Mouse (Mus musculus) liver, embryonic 16.5 days (tissue): Measurements from ENCODE around the gene Plek. TPM values are rescaled to one million over a fixed set of nuclear protein-coding genes. Genes with fewer than 3 reads are reported as not detected.

Source experiments
- ATAC-seq: fragments of 200-750 bp; cut with Nextera tagmentation; 2 replicates; pipeline ENCODE4 v1.8.0; 2017; ENCODE audit warnings: low read depth, mild to moderate bottlenecking, moderate number of reproducible peaks, moderate library complexity
- H3K27ac ChIP-seq: fragments of 300-500 bp; sonication (generic); 2 replicates; pipeline ENCODE4 v1.5.1; 2014; ENCODE audit warnings: mild to moderate bottlenecking, low read length
- H3K27me3 ChIP-seq: fragments of 300-500 bp; sonication (generic); 2 replicates; pipeline ENCODE4 v1.6.1; 2014; ENCODE audit warnings: low read depth, low read length, mixed read lengths; ENCODE audit not compliant: control insufficient read depth, insufficient read depth
- H3K36me3 ChIP-seq: fragments of 300-500 bp; sonication (generic); 2 replicates; pipeline ENCODE4 v1.6.1; 2014; ENCODE audit warnings: mild to moderate bottlenecking; ENCODE audit not compliant: control insufficient read depth, insufficient read depth
- H3K4me1 ChIP-seq: fragments of 300-500 bp; sonication (generic); 2 replicates; pipeline ENCODE4 v1.6.1; 2014; ENCODE audit warnings: low read depth, low read length, mixed read lengths; ENCODE audit not compliant: control insufficient read depth
- H3K4me2 ChIP-seq: fragments of 300-500 bp; sonication (generic); 2 replicates; pipeline ENCODE4 v1.6.1; 2014; ENCODE audit warnings: low read depth, low read length, mixed read lengths
- H3K4me3 ChIP-seq: fragments of 300-500 bp; sonication (generic); 2 replicates; pipeline ENCODE4 v1.5.1; 2014; ENCODE audit warnings: low read depth, mild to moderate bottlenecking, low read length
- H3K9ac ChIP-seq: fragments of 300-500 bp; sonication (generic); 2 replicates; pipeline ENCODE4 v1.6.1; 2014; ENCODE audit warnings: low read depth, low read length
- H3K9me3 ChIP-seq: fragments of 300-500 bp; sonication (generic); replicated peaks from 2 replicates; pipeline ENCODE4 v1.6.1; 2016; ENCODE audit warnings: low read length; ENCODE audit not compliant: control insufficient read depth
- WGBS: fragments of 180-500 bp; shearing (Covaris S2); extraction: QIAGEN DNeasy Blood & Tissue Kit; methylation state at CpG from one replicate; pipeline ENCODE4 v1.1.7; 2014; ENCODE audit not compliant: insufficient replicate concordance; 5-methylcytosine and 5-hydroxymethylcytosine counted together
- polyA plus RNA-seq: library from polyadenylated mRNA; unstranded; fragments of >200 nt; fragmentation: Nextera tagmentation; extraction: Ambion mirVana; gene quantifications from 2 replicates; pipeline ENCODE4 v1.2.1, GENCODE M21; 2015

The Plek gene
- polyA plus RNA-seq, 1 experiment from 2014 or later: 18.3 TPM

- Histone ChIP-seq H3K9ac (no peak overlapping the region), H3K36me3 (no peaks in the 10 kb centered on the region), H3K4me2 (no peak overlapping the region), H3K27ac (no peak overlapping the region), H3K4me1 (no peaks in the 10 kb centered on the region; the same call in 1 of the 2 replicates), H3K27me3 (no peaks in the 10 kb centered on the region), H3K4me3 (no peak overlapping the region), H3K9me3 (no peaks in the 10 kb centered on the region)
- WGBS: 25% methylated on average over 3 of the region's 3 CpGs
- ATAC-seq: no peak
Observed at GRCm38 (mm10) chr11:17003757-17004156, 48.4 kb downstream of the Plek start.

DNA sequence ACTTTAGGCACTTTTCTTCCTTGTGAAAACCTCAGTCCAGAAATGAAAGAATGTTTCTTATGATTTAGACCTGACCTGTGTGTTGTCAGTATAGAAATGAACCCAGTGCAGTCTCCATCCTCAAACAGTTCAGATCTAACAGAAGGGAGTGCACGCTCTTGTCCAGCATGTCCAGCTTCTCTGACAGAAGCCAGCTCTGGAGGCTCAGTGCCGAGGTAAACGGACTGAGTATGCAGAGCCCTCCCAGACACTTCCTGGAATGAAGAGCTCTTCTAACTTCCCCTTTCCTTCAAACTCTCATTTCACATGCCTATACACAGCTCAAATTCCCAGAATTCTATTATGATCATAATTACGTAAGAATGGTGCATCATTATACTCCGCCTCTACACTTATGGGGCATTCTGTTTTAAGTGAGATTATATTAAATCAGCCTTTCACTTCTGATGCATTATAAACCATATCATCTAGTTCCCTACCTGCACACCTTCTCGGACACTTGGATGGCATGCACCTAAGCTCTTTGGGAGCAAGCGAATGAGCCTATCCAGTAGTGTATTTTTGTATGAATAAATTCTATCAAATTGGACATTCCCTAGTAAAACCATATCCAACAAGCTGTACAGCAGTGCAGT lies 49.3 kb downstream of the Plek start:
- Histone ChIP-seq H3K36me3 (no peaks in the 10 kb centered on the region), H3K4me2 (no peak overlapping the region), H3K4me1 (no peaks in the 10 kb centered on the region; the same call in 1 of the 2 replicates), H3K9me3 (no peaks in the 10 kb centered on the region), H3K27ac (peak overlapping the region; percentile 63), H3K27me3 (no peaks in the 10 kb centered on the region), H3K4me3 (no peak overlapping the region), H3K9ac (no peak overlapping the region)
- 37% methylated on average over 7 of the region's 7 CpGs for WGBS
- ATAC-seq: peak; percentile 40; the same call in 1 of the 2 replicates

GRCm38 (mm10) chr11:17000353-17001334 lies 51.5 kb downstream of the Plek start:
- 39% methylated on average over 9 of the region's 9 CpGs for WGBS
- Histone ChIP-seq H3K9me3 (no peaks in the 10 kb centered on the region), H3K36me3 (no peaks in the 10 kb centered on the region), H3K4me2 (no peak overlapping the region), H3K27ac (no peak overlapping the region), H3K27me3 (no peaks in the 10 kb centered on the region), H3K9ac (no peak overlapping the region), H3K4me3 (no peak overlapping the region), H3K4me1 (no peaks in the 10 kb centered on the region; the same call in 1 of the 2 replicates)
- ATAC-seq: no peak

DNA sequence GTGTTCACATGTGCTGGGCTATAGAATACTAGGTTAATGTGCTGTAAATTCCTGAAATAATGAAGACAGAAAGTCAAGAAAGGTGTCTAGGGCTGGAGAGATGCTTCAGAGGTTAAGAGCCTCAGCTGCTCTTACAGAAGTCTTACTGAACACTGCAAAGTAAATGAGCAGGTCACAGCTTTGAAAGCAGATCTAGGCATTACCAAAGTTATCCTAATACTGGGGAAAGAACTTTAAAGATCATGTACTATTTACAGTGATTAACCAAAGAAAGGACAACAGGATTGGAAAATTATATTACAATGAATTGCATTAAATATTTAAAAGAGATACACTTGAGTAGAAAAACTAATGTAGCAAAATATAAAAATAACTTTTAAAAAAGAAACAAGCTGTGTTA lies 52.2 kb downstream of the Plek start:
- no peaks in the 10 kb centered on the region; the same call in 1 of the 2 replicates for H3K4me1 ChIP-seq

DNA sequence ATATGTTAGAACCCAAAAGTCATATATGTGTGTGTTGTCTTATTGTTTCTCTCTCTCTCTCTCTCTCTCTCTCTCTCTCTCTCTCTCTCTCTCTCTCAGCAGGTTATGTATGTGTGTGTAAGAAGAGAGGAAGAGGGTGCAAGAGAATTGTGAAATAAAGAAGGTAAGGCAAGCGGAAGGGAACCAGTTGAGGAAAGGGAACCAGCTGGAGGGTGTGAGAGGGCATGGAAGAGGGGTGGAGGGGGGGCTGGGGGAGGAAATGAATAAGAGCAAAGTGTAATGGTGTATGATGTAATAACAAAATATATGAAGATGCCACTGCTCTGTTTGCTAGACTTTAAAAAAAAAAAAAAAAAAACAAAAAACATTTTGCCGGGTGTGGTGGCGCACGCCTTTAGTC lies 52.8 kb downstream of the Plek start:
- H3K9me3 ChIP-seq: no peaks in the 10 kb centered on the region
- no peaks in the 10 kb centered on the region for H3K27me3 ChIP-seq
- 83% methylated on average over 4 of the region's 4 CpGs for WGBS
- no peaks in the 10 kb centered on the region for H3K36me3 ChIP-seq
- H3K4me1 ChIP-seq: no peaks in the 10 kb centered on the region; the same call in 1 of the 2 replicates
- no peak overlapping the region for H3K4me3 ChIP-seq
- H3K27ac ChIP-seq: no peak overlapping the region
- H3K4me2 ChIP-seq: no peak overlapping the region
- H3K9ac ChIP-seq: no peak overlapping the region
- no peak for ATAC-seq

More for the DNA sequence above, 52.2 kb downstream of the Plek start:
- ATAC-seq: no peak
- H3K9ac ChIP-seq: no peak overlapping the region
- H3K27ac ChIP-seq: no peak overlapping the region
- no peaks in the 10 kb centered on the region for H3K36me3 ChIP-seq
- no peak overlapping the region for H3K4me2 ChIP-seq
- no peaks in the 10 kb centered on the region for H3K9me3 ChIP-seq
- no peaks in the 10 kb centered on the region for H3K27me3 ChIP-seq
- H3K4me3 ChIP-seq: no peak overlapping the region

DNA sequence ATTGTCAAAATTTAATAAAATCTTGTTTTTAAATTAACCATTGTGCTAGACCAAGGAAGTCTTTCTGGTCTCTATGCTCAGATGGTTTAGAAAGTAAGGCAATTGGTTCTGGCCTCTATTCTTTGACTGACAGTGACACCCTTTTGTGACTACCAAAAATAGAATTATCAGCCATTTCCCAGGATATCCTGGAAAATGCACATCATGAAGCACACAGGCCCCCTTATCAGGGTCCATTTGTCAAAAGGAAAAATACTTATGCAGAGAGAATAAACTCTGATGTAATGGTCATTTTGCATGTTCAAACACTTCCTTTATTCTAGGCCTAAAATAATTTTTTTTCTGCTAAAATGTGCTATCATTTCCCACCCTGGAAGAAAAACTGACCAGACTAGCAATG lies 54.7 kb downstream of the Plek start:
- no peak overlapping the region for H3K4me2 ChIP-seq
- ATAC-seq: no peak
- no peak overlapping the region for H3K9ac ChIP-seq

GRCm38 (mm10) chr11:16996818-16997217 lies 55.4 kb downstream of the Plek start:
- Histone ChIP-seq H3K27ac (no peak overlapping the region), H3K9ac (no peak overlapping the region), H3K4me2 (no peak overlapping the region), H3K9me3 (no peaks in the 10 kb centered on the region), H3K4me3 (no peak overlapping the region), H3K36me3 (no peaks in the 10 kb centered on the region), H3K27me3 (no peaks in the 10 kb centered on the region), H3K4me1 (no peaks in the 10 kb centered on the region)
- ATAC-seq: no peak

More for the DNA sequence above, 54.7 kb downstream of the Plek start:
- H3K27ac ChIP-seq: no peak overlapping the region
- H3K9me3 ChIP-seq: no peaks in the 10 kb centered on the region
- H3K27me3 ChIP-seq: no peaks in the 10 kb centered on the region
- no peaks in the 10 kb centered on the region for H3K4me1 ChIP-seq
- no peak overlapping the region for H3K4me3 ChIP-seq
- no peaks in the 10 kb centered on the region for H3K36me3 ChIP-seq

GRCm38 (mm10) chr11:16992880-16993279 lies 59.3 kb downstream of the Plek start:
- WGBS: 53% methylated on average over 6 of the region's 6 CpGs
- no peak overlapping the region for H3K9ac ChIP-seq
- no peak for ATAC-seq

GRCm38 (mm10) chr11:16989885-16990284 lies 62.3 kb downstream of the Plek start:
- Histone ChIP-seq H3K9ac (no peak overlapping the region), H3K9me3 (no peaks in the 10 kb centered on the region), H3K4me2 (no peak overlapping the region), H3K27ac (no peak overlapping the region), H3K36me3 (no peaks in the 10 kb centered on the region), H3K4me1 (no peaks in the 10 kb centered on the region), H3K4me3 (no peak overlapping the region), H3K27me3 (no peaks in the 10 kb centered on the region)
- ATAC-seq: no peak
- 69% methylated on average over 5 of the region's 5 CpGs for WGBS

More at GRCm38 (mm10) chr11:16992880-16993279, 59.3 kb downstream of the Plek start:
- no peaks in the 10 kb centered on the region for H3K9me3 ChIP-seq
- no peaks in the 10 kb centered on the region for H3K36me3 ChIP-seq
- H3K4me2 ChIP-seq: no peak overlapping the region
- no peak overlapping the region for H3K4me3 ChIP-seq
- no peaks in the 10 kb centered on the region for H3K27me3 ChIP-seq
- H3K27ac ChIP-seq: no peak overlapping the region
- H3K4me1 ChIP-seq: no peaks in the 10 kb centered on the region
